Mouse (Mus musculus) T-helper 1 cell (primary cell): Measurements from ENCODE around the gene Piga.

ENCODE experiments used
- in situ Hi-C: fragments of 300-600 bp; cut with MboI, MseI; formaldehyde crosslinking; loops from one replicate; pipeline ENCODE4 v1.15.1; 2025; ENCODE audit warnings: high pct_unique_total_duplicates

The Piga gene

GRCm38 (mm10) chrX:164419471-164419939 lies at the start of gene Piga:
TSS of gene Piga (plus strand) at chrX:164419787.
- in situ Hi-C loops: loop anchor here (10.0 kb wide), 1 partner anchor 345 kb away; the partner anchor contains the start of gene Siah1b

- in situ Hi-C loops: no loop called here
These were observed 49.0 kb upstream of the Piga start for GRCm38 (mm10) chrX:164370576-164370975.

- in situ Hi-C loops: no loop called here
These were observed 46.5 kb upstream of the Piga start, which contains the start of gene Vegfd for GRCm38 (mm10) chrX:164373081-164373480. TSS of gene Vegfd (plus strand) at chrX:164373378.

GRCm38 (mm10) chrX:164374586-164374985 lies 45.0 kb upstream of the Piga start:
- in situ Hi-C loops: no loop called here

- in situ Hi-C loops: no loop called here
These were observed 39.9 kb upstream of the Piga start for GRCm38 (mm10) chrX:164379721-164380120.

GRCm38 (mm10) chrX:164381618-164382408 lies 37.8 kb upstream of the Piga start:
- in situ Hi-C loops: no loop called here

GRCm38 (mm10) chrX:164394091-164394490 lies 25.5 kb upstream of the Piga start:
- in situ Hi-C loops: loop anchor here (10.0 kb wide), 1 partner anchor 209 kb away; no protein-coding TSS in a partner anchor

- in situ Hi-C loops: loop anchor here (10.0 kb wide), 1 partner anchor 214 kb away; no protein-coding TSS in a partner anchor
These were observed 21.1 kb upstream of the Piga start for GRCm38 (mm10) chrX:164398456-164398855.

- in situ Hi-C loops: no loop called here
These were observed 14.4 kb upstream of the Piga start for GRCm38 (mm10) chrX:164405080-164405649.

- in situ Hi-C loops: no loop called here
These were observed 13.2 kb upstream of the Piga start for GRCm38 (mm10) chrX:164406133-164407022.

- in situ Hi-C loops: no loop called here
These were observed 11.2 kb upstream of the Piga start for GRCm38 (mm10) chrX:164408301-164408927.

- in situ Hi-C loops: loop anchor here (10.0 kb wide), 1 partner anchor 336 kb away; the partner anchor contains the start of gene Siah1b
These were observed 9.0 kb upstream of the Piga start for GRCm38 (mm10) chrX:164410562-164410961.

- in situ Hi-C loops: loop anchor here (10.0 kb wide), 1 partner anchor 342 kb away; the partner anchor contains the start of gene Siah1b
These were observed 2.8 kb upstream of the Piga start for GRCm38 (mm10) chrX:164416803-164417202.

GRCm38 (mm10) chrX:164418008-164418407 lies 1.6 kb upstream of the Piga start:
- in situ Hi-C loops: loop anchor here (10.0 kb wide), 1 partner anchor 343 kb away; the partner anchor contains the start of gene Siah1b

GRCm38 (mm10) chrX:164419955-164420354 lies 368 bp downstream of the Piga start:
- in situ Hi-C loops: loop anchor here (10.0 kb wide), 1 partner anchor 345 kb away; the partner anchor contains the start of gene Siah1b

GRCm38 (mm10) chrX:164420518-164420917 lies 931 bp downstream of the Piga start:
- in situ Hi-C loops: no loop called here

GRCm38 (mm10) chrX:164424821-164425220 lies 5.2 kb downstream of the Piga start:
- in situ Hi-C loops: no loop called here

GRCm38 (mm10) chrX:164427295-164427694 lies 7.7 kb downstream of the Piga start:
- in situ Hi-C loops: no loop called here

GRCm38 (mm10) chrX:164428224-164428623 lies 8.6 kb downstream of the Piga start:
- in situ Hi-C loops: no loop called here

GRCm38 (mm10) chrX:164430621-164431020 lies 11.0 kb downstream of the Piga start:
- in situ Hi-C loops: no loop called here

GRCm38 (mm10) chrX:164431133-164431532 lies 11.5 kb downstream of the Piga start:
- in situ Hi-C loops: no loop called here
